Mouse (Mus musculus): ENCODE measurements at regions not wholly inside any gene's neighbourhood (a gene's known extent, or its start where the extent isn't known, plus 50 kb on each side); places are given as distances from the start of the nearest gene placed in this dataset.

- Histone ChIP-seq H3K27ac (replicated peaks) (no peak overlapping the region), H3K9me3 (replicated peaks) (no peaks in the 10 kb centered on the region), H3K4me1 (no peaks in the 10 kb centered on the region), H3K4me3 (no peak overlapping the region), H3K36me3 (no peaks in the 10 kb centered on the region), H3K27me3 (ENCODE audit: low read depth, poor library complexity, severe bottlenecking) (no peaks in the 10 kb centered on the region)
- WGBS: 95% methylated on average over 3 of the region's 3 CpGs
- DNase-seq (ENCODE audit: low spot score): no peak
Measured at GRCm38 (mm10) chr9:94208987-94209386, 328.9 kb downstream of the 1190002N15Rik start.

GRCm38 (mm10) chr9:94200892-94201291, 337.0 kb downstream of the 1190002N15Rik start:
- Histone ChIP-seq H3K36me3 (no peaks in the 10 kb centered on the region), H3K4me1 (no peaks in the 10 kb centered on the region), H3K27me3 (ENCODE audit: low read depth, poor library complexity, severe bottlenecking) (no peaks in the 10 kb centered on the region), H3K9me3 (replicated peaks) (no peaks in the 10 kb centered on the region), H3K4me3 (no peak overlapping the region), H3K27ac (replicated peaks) (no peak overlapping the region)
- WGBS: 93% methylated on average over 1 of the region's 1 CpGs
- no peak for DNase-seq (ENCODE audit: low spot score)

GRCm38 (mm10) chr9:94199864-94200263, 338.0 kb downstream of the 1190002N15Rik start:
- Histone ChIP-seq H3K27me3 (ENCODE audit: low read depth, poor library complexity, severe bottlenecking) (no peaks in the 10 kb centered on the region), H3K4me1 (no peaks in the 10 kb centered on the region), H3K27ac (replicated peaks) (no peak overlapping the region), H3K36me3 (no peaks in the 10 kb centered on the region), H3K4me3 (no peak overlapping the region), H3K9me3 (replicated peaks) (no peaks in the 10 kb centered on the region)
- 90% methylated on average over 2 of the region's 2 CpGs for WGBS
- no peak for DNase-seq (ENCODE audit: low spot score)

GRCm38 (mm10) chr9:94191083-94191482, 346.8 kb downstream of the 1190002N15Rik start:
- H3K9me3 ChIP-seq (replicated peaks): no peaks in the 10 kb centered on the region
- H3K27ac ChIP-seq (replicated peaks): no peak overlapping the region
- WGBS: 62% methylated on average over 3 of the region's 3 CpGs
- DNase-seq (ENCODE audit: low spot score): no peak
- peaks cover 12% of the 10 kb centered on the region for H3K4me1 ChIP-seq
- H3K36me3 ChIP-seq: no peaks in the 10 kb centered on the region
- no peaks in the 10 kb centered on the region for H3K27me3 ChIP-seq (ENCODE audit: low read depth, poor library complexity, severe bottlenecking)
- H3K4me3 ChIP-seq: no peak overlapping the region

GRCm38 (mm10) chr9:94189872-94190800, 347.7 kb downstream of the 1190002N15Rik start:
- peaks cover 12% of the 10 kb centered on the region for H3K4me1 ChIP-seq
- H3K9me3 ChIP-seq (replicated peaks): no peaks in the 10 kb centered on the region
- H3K27ac ChIP-seq (replicated peaks): no peak overlapping the region; the same call in 1 of the 2 replicates
- 85% methylated on average over 2 of the region's 2 CpGs for WGBS
- no peaks in the 10 kb centered on the region for H3K36me3 ChIP-seq
- H3K4me3 ChIP-seq: no peak overlapping the region
- DNase-seq (ENCODE audit: low spot score): no peak
- no peaks in the 10 kb centered on the region for H3K27me3 ChIP-seq (ENCODE audit: low read depth, poor library complexity, severe bottlenecking)

GRCm38 (mm10) chr9:94188124-94188523, 349.8 kb downstream of the 1190002N15Rik start:
- no peak for DNase-seq (ENCODE audit: low spot score)
- peaks cover 12% of the 10 kb centered on the region for H3K4me1 ChIP-seq
- H3K27me3 ChIP-seq (ENCODE audit: low read depth, poor library complexity, severe bottlenecking): no peaks in the 10 kb centered on the region
- no peak overlapping the region for H3K27ac ChIP-seq (replicated peaks)
- H3K9me3 ChIP-seq (replicated peaks): no peaks in the 10 kb centered on the region
- no peak overlapping the region for H3K4me3 ChIP-seq
- no peaks in the 10 kb centered on the region for H3K36me3 ChIP-seq

GRCm38 (mm10) chr9:94169905-94170612, 367.8 kb downstream of the 1190002N15Rik start:
- no peaks in the 10 kb centered on the region for H3K9me3 ChIP-seq (replicated peaks)
- H3K4me3 ChIP-seq: no peak overlapping the region
- no peaks in the 10 kb centered on the region for H3K27me3 ChIP-seq (ENCODE audit: low read depth, poor library complexity, severe bottlenecking)
- DNase-seq (ENCODE audit: low spot score): no peak
- peak overlapping the region; percentile 24; the same call in 1 of the 2 replicates for H3K27ac ChIP-seq (replicated peaks)
- WGBS: 52% methylated on average over 2 of the region's 2 CpGs
- H3K4me1 ChIP-seq: peaks cover 8% of the 10 kb centered on the region
- no peaks in the 10 kb centered on the region for H3K36me3 ChIP-seq

- Histone ChIP-seq H3K4me3 (no peak overlapping the region), H3K27me3 (ENCODE audit: low read depth, poor library complexity, severe bottlenecking) (no peaks in the 10 kb centered on the region), H3K36me3 (no peaks in the 10 kb centered on the region), H3K27ac (replicated peaks) (no peak overlapping the region), H3K4me1 (no peaks in the 10 kb centered on the region), H3K9me3 (replicated peaks) (no peaks in the 10 kb centered on the region)
- DNase-seq (ENCODE audit: low spot score): no peak
- WGBS: 83% methylated on average over 1 of the region's 1 CpGs
Measured at GRCm38 (mm10) chr9:94163671-94164070, 374.2 kb downstream of the 1190002N15Rik start.

GRCm38 (mm10) chr9:94155581-94155980, 382.3 kb downstream of the 1190002N15Rik start:
- Histone ChIP-seq H3K36me3 (no peaks in the 10 kb centered on the region), H3K4me1 (no peaks in the 10 kb centered on the region), H3K27ac (replicated peaks) (no peak overlapping the region), H3K9me3 (replicated peaks) (no peaks in the 10 kb centered on the region), H3K4me3 (no peak overlapping the region), H3K27me3 (ENCODE audit: low read depth, poor library complexity, severe bottlenecking) (no peaks in the 10 kb centered on the region)
- DNase-seq (ENCODE audit: low spot score): no peak
- 84% methylated on average over 2 of the region's 2 CpGs for WGBS

GRCm38 (mm10) chr9:94148474-94148873, 389.4 kb downstream of the 1190002N15Rik start:
- Histone ChIP-seq H3K36me3 (no peaks in the 10 kb centered on the region), H3K4me3 (no peak overlapping the region), H3K4me1 (no peaks in the 10 kb centered on the region), H3K27ac (replicated peaks) (no peak overlapping the region), H3K27me3 (ENCODE audit: low read depth, poor library complexity, severe bottlenecking) (no peaks in the 10 kb centered on the region), H3K9me3 (replicated peaks) (no peaks in the 10 kb centered on the region)
- DNase-seq (ENCODE audit: low spot score): no peak
- 94% methylated on average over 1 of the region's 1 CpGs for WGBS

- Histone ChIP-seq H3K9me3 (replicated peaks) (no peaks in the 10 kb centered on the region), H3K4me1 (no peaks in the 10 kb centered on the region), H3K27ac (replicated peaks) (no peak overlapping the region), H3K36me3 (no peaks in the 10 kb centered on the region), H3K4me3 (no peak overlapping the region), H3K27me3 (ENCODE audit: low read depth, poor library complexity, severe bottlenecking) (no peaks in the 10 kb centered on the region)
- DNase-seq (ENCODE audit: low spot score): no peak
- 96% methylated on average over 3 of the region's 3 CpGs for WGBS
Measured at GRCm38 (mm10) chr9:94146787-94147186, 391.1 kb downstream of the 1190002N15Rik start.

- WGBS: 74% methylated on average over 1 of the region's 1 CpGs
- no peaks in the 10 kb centered on the region for H3K4me1 ChIP-seq
- H3K9me3 ChIP-seq (replicated peaks): no peaks in the 10 kb centered on the region
- no peak overlapping the region for H3K4me3 ChIP-seq
- H3K27me3 ChIP-seq (ENCODE audit: low read depth, poor library complexity, severe bottlenecking): no peaks in the 10 kb centered on the region
- H3K27ac ChIP-seq (replicated peaks): no peak overlapping the region
- no peak for DNase-seq (ENCODE audit: low spot score)
- H3K36me3 ChIP-seq: no peaks in the 10 kb centered on the region
Measured at GRCm38 (mm10) chr9:94136444-94136843, 401.4 kb downstream of the 1190002N15Rik start.

GRCm38 (mm10) chr9:94133682-94134081, 404.2 kb downstream of the 1190002N15Rik start:
- WGBS: 87% methylated on average over 2 of the region's 2 CpGs
- DNase-seq (ENCODE audit: low spot score): no peak
- H3K27ac ChIP-seq (replicated peaks): no peak overlapping the region
- no peaks in the 10 kb centered on the region for H3K27me3 ChIP-seq (ENCODE audit: low read depth, poor library complexity, severe bottlenecking)
- no peak overlapping the region for H3K4me3 ChIP-seq
- no peaks in the 10 kb centered on the region for H3K9me3 ChIP-seq (replicated peaks)
- H3K36me3 ChIP-seq: no peaks in the 10 kb centered on the region
- H3K4me1 ChIP-seq: no peaks in the 10 kb centered on the region
